Mouse (Mus musculus) cortical plate, adult 2 months (tissue): ENCODE results near the gene Iars2.

Experiments
- CTCF ChIP-seq: fragments of 200-500 bp; IDR thresholded peaks from 2 replicates; pipeline ENCODE4 v1.5.1; 2011; ENCODE audit warnings: mild to moderate bottlenecking, control low read depth, low read length; ENCODE audit not compliant: insufficient read depth; ENCODE audit errors: extremely low read depth
- POLR2A ChIP-seq: fragments of 200-500 bp; IDR thresholded peaks from 2 replicates; pipeline ENCODE4 v1.6.1; 2011; ENCODE audit warnings: mild to moderate bottlenecking, low read length, control low read depth; ENCODE audit not compliant: insufficient read depth; ENCODE audit errors: extremely low read depth

GRCm38 (mm10) chr1:185335231-185335765, 6.1 kb upstream of the Iars2 start:
- no peak for TF ChIP-seq POLR2A
- no peak for TF ChIP-seq CTCF
